Mouse (Mus musculus) neural tube, embryonic 14.5 days (tissue): ENCODE measurements around the gene Atrnl1. TPM values are rescaled to one million over a fixed set of nuclear protein-coding genes. Genes with fewer than 3 reads are reported as not detected.

Source experiments
- ATAC-seq: fragments of 200-750 bp; cut with Nextera tagmentation; 2 replicates; pipeline ENCODE4 v1.8.0; 2017; ENCODE audit warnings: low read depth, mild to moderate bottlenecking, moderate TSS enrichment, moderate library complexity
- H3K27ac ChIP-seq: fragments of 300-500 bp; sonication (generic); 2 replicates; pipeline ENCODE4 v1.5.1; 2014; ENCODE audit warnings: low read depth, mild to moderate bottlenecking, control low read depth, low read length, moderate library complexity, mixed read lengths
- H3K27me3 ChIP-seq: fragments of 300-500 bp; sonication (generic); 2 replicates; pipeline ENCODE4 v1.6.1; 2014; ENCODE audit warnings: low read length; ENCODE audit not compliant: control insufficient read depth, insufficient read depth
- H3K36me3 ChIP-seq: fragments of 300-500 bp; sonication (generic); 2 replicates; pipeline ENCODE4 v1.6.1; 2014; ENCODE audit warnings: low read length, mixed read lengths; ENCODE audit not compliant: control insufficient read depth, insufficient read depth
- H3K4me1 ChIP-seq: fragments of 300-500 bp; sonication (generic); 2 replicates; pipeline ENCODE4 v1.6.1; 2014; ENCODE audit warnings: low read length; ENCODE audit not compliant: control insufficient read depth, insufficient read depth
- H3K4me2 ChIP-seq: fragments of 300-500 bp; sonication (generic); 2 replicates; pipeline ENCODE4 v1.6.1; 2014; ENCODE audit warnings: mild to moderate bottlenecking, low read depth, low read length, control low read depth
- H3K4me3 ChIP-seq: fragments of 300-500 bp; sonication (generic); 2 replicates; pipeline ENCODE4 v1.5.1; 2014; ENCODE audit warnings: low read depth, low read length, control low read depth, mixed read lengths
- H3K9ac ChIP-seq: fragments of 300-500 bp; sonication (generic); replicated peaks from 2 replicates; pipeline ENCODE4 v1.6.1; 2014; ENCODE audit warnings: low read depth, mild to moderate bottlenecking, control low read depth, low read length, mixed read lengths
- H3K9me3 ChIP-seq: fragments of 300-500 bp; sonication (generic); 2 replicates; pipeline ENCODE4 v1.6.1; 2016; ENCODE audit warnings: low read length; ENCODE audit not compliant: control insufficient read depth
- WGBS: fragments of 180-500 bp; shearing (Covaris S2); extraction: QIAGEN DNeasy Blood & Tissue Kit; methylation state at CpG from one replicate; pipeline ENCODE4 v1.1.7; 2014; 5-methylcytosine and 5-hydroxymethylcytosine counted together
- microRNA-seq: library from miRNA; unstranded; fragments of <30 nt; microRNA quantifications from one replicate; pipeline ENCODE4, GENCODE M21; 2016
- polyA plus RNA-seq: library from polyadenylated mRNA; unstranded; fragments of >200 nt; fragmentation: Nextera tagmentation; extraction: Ambion mirVana; gene quantifications from 2 replicates; pipeline ENCODE4 v1.2.1, GENCODE M21; 2014

The Atrnl1 gene
- polyA plus RNA-seq, 1 experiment from 2014 or later, result 8.6 TPM

GRCm38 (mm10) chr19:58166147-58166546, 555.3 kb downstream of the Atrnl1 start:
- 64% methylated on average over 6 of the region's 6 CpGs for WGBS
- no peak overlapping the region for H3K27ac ChIP-seq
- no peak for ATAC-seq

GRCm38 (mm10) chr19:58178410-58178809, 567.6 kb downstream of the Atrnl1 start:
- H3K4me2 ChIP-seq, result no peak overlapping the region
- no peak for ATAC-seq
- WGBS, result 78% methylated on average over 10 of the region's 10 CpGs

More at GRCm38 (mm10) chr19:58166147-58166546, 555.3 kb downstream of the Atrnl1 start:
- H3K4me3 ChIP-seq, result no peak overlapping the region
- H3K4me2 ChIP-seq, result no peak overlapping the region
- H3K4me1 ChIP-seq, result no peaks in the 10 kb centered on the region
- no peaks in the 10 kb centered on the region for H3K27me3 ChIP-seq
- no peak overlapping the region for H3K9ac ChIP-seq
- H3K9me3 ChIP-seq, result no peaks in the 10 kb centered on the region
- H3K36me3 ChIP-seq, result no peaks in the 10 kb centered on the region

GRCm38 (mm10) chr19:58180773-58181172, 569.9 kb downstream of the Atrnl1 start:
- Histone ChIP-seq H3K4me1 (no peaks in the 10 kb centered on the region), H3K9me3 (no peaks in the 10 kb centered on the region), H3K4me3 (no peak overlapping the region), H3K4me2 (no peak overlapping the region), H3K9ac (no peak overlapping the region), H3K27ac (no peak overlapping the region), H3K27me3 (no peaks in the 10 kb centered on the region), H3K36me3 (no peaks in the 10 kb centered on the region)
- no peak for ATAC-seq
- 7% methylated on average over 5 of the region's 5 CpGs for WGBS

More at GRCm38 (mm10) chr19:58178410-58178809, 567.6 kb downstream of the Atrnl1 start:
- Histone ChIP-seq H3K27me3 (no peaks in the 10 kb centered on the region), H3K27ac (no peak overlapping the region), H3K9me3 (no peaks in the 10 kb centered on the region), H3K4me3 (no peak overlapping the region), H3K4me1 (no peaks in the 10 kb centered on the region), H3K9ac (no peak overlapping the region), H3K36me3 (no peaks in the 10 kb centered on the region)

Small RNA genes within 50 kb of the gene (microRNA-seq; reads per million reads assigned to microRNA genes)
- gene Mir5623, result 1.1 reads per million

Other genes with a start within 250 kb of the Atrnl1 start
- 12.3 and 14.9 TPM in 2 replicates for gene Trub1, start 158.1 kb upstream of the Atrnl1 start, polyA plus RNA-seq